Mouse (Mus musculus) lung, embryonic 14.5 days (tissue): ENCODE data around the gene Gm10837. TPM values are rescaled to one million over a fixed set of nuclear protein-coding genes. Genes with fewer than 3 reads are reported as not detected.
"Not testable (repeated sequence)": the region's sequence is repeated elsewhere in the genome, so short reads cannot be mapped to it uniquely, and the experiment has no call there.

Experiments
- ATAC-seq: fragments of 200-750 bp; cut with Nextera tagmentation; 2 replicates; pipeline ENCODE4 v1.8.0; 2017; ENCODE audit warnings: mild to moderate bottlenecking, moderate TSS enrichment, moderate library complexity; ENCODE audit not compliant: insufficient read depth
- DNase-seq: peaks from one replicate; pipeline ENCODE4 v3.0.0-alpha.2; 2015
- H3K27ac ChIP-seq: fragments of 300-500 bp; sonication (generic); 2 replicates; pipeline ENCODE4 v1.5.1; 2014; ENCODE audit warnings: low read depth, mild to moderate bottlenecking, moderate library complexity
- H3K27me3 ChIP-seq: fragments of 300-500 bp; sonication (generic); 2 replicates; pipeline ENCODE4 v1.6.1; 2014; ENCODE audit warnings: low read length, control low read depth; ENCODE audit not compliant: insufficient read depth
- H3K36me3 ChIP-seq: fragments of 300-500 bp; sonication (generic); 2 replicates; pipeline ENCODE4 v1.6.1; 2014; ENCODE audit warnings: control low read depth; ENCODE audit not compliant: insufficient read depth
- H3K4me1 ChIP-seq: fragments of 300-500 bp; sonication (generic); 2 replicates; pipeline ENCODE4 v1.6.1; 2014; ENCODE audit warnings: antibody characterized with exemption, control low read depth; ENCODE audit not compliant: insufficient read depth
- H3K4me2 ChIP-seq: fragments of 300-500 bp; sonication (generic); 2 replicates; pipeline ENCODE4 v1.6.1; 2014; ENCODE audit warnings: mild to moderate bottlenecking
- H3K4me3 ChIP-seq: fragments of 300-500 bp; sonication (generic); 2 replicates; pipeline ENCODE4 v1.5.1; 2014; ENCODE audit warnings: low read depth, low read length
- H3K9ac ChIP-seq: fragments of 300-500 bp; sonication (generic); 2 replicates; pipeline ENCODE4 v1.6.1; 2014
- H3K9me3 ChIP-seq: fragments of 300-500 bp; sonication (generic); 2 replicates; pipeline ENCODE4 v1.6.1; 2016; ENCODE audit warnings: low read depth, low read length, control low read depth
- CTCF ChIP-seq: IDR thresholded peaks from 2 replicates; pipeline ENCODE4 v1.5.1; 2016; ENCODE audit warnings: antibody characterized with exemption, low read depth
- WGBS: fragments of 180-500 bp; shearing (Covaris S2); extraction: QIAGEN DNeasy Blood & Tissue Kit; methylation state at CpG from one replicate; pipeline ENCODE4 v1.1.7; 2014; 5-methylcytosine and 5-hydroxymethylcytosine counted together
- polyA plus RNA-seq: library from polyadenylated mRNA; unstranded; fragments of >200 nt; fragmentation: Nextera tagmentation; extraction: Ambion mirVana; gene quantifications from 2 replicates; pipeline ENCODE4 v1.2.1, GENCODE M21; 2014

The Gm10837 gene
- polyA plus RNA-seq, 1 experiment from 2014 or later, result not detected

GRCm38 (mm10) chr14:122461500-122461899 is 28.9 kb upstream of the Gm10837 start:
- Histone ChIP-seq H3K4me3 (no peak overlapping the region), H3K4me2 (no peak overlapping the region), H3K4me1 (no peaks in the 10 kb centered on the region), H3K27me3 (peaks cover 71% of the 10 kb centered on the region), H3K9me3 (no peaks in the 10 kb centered on the region), H3K9ac (no peak overlapping the region), H3K27ac (no peak overlapping the region), H3K36me3 (no peaks in the 10 kb centered on the region)
- ATAC-seq (no peak), DNase-seq (no peak)
- 27% methylated on average over 3 of the region's 3 CpGs for WGBS
- no peak for TF ChIP-seq CTCF

GRCm38 (mm10) chr14:122461966-122462365 is 28.4 kb upstream of the Gm10837 start:
- Histone ChIP-seq H3K27me3 (peaks cover 74% of the 10 kb centered on the region), H3K4me1 (no peaks in the 10 kb centered on the region), H3K4me3 (no peak overlapping the region), H3K4me2 (no peak overlapping the region), H3K9me3 (no peaks in the 10 kb centered on the region), H3K9ac (no peak overlapping the region), H3K36me3 (no peaks in the 10 kb centered on the region), H3K27ac (no peak overlapping the region)
- DNase-seq, result no peak
- ATAC-seq, result no peak
- 22% methylated on average over 9 of the region's 9 CpGs for WGBS
- no peak for TF ChIP-seq CTCF

DNA sequence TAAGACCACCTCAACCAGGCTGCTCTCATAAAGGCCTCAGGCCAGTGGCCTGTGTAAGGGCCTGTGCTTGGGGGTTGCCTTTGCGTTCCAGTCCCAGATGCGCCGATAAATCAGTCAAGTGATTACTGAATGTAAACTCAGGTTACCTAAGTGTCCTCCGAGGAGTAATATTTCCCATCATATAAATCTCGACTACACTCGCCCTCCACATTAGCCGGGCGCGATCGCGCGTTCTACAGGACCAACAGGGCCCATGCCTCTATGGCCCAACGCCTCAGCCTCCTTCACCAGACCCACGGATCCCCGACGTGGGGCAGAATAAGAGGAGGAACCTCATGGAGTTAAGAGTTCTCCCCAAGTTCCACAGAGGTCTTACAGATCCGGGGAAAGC is 27.7 kb upstream of the Gm10837 start:
- no peak overlapping the region for H3K27ac ChIP-seq
- ATAC-seq (no peak), DNase-seq (no peak)
- no peak overlapping the region for H3K9ac ChIP-seq
- H3K9me3 ChIP-seq, result no peaks in the 10 kb centered on the region
- no peak overlapping the region for H3K4me3 ChIP-seq
- no peaks in the 10 kb centered on the region for H3K4me1 ChIP-seq
- 13% methylated on average over 17 of the region's 17 CpGs for WGBS
- no peak overlapping the region for H3K4me2 ChIP-seq
- H3K36me3 ChIP-seq, result no peaks in the 10 kb centered on the region
- peaks cover 81% of the 10 kb centered on the region for H3K27me3 ChIP-seq
- TF ChIP-seq CTCF, result no peak

- 3% methylated on average over 40 of the region's 40 CpGs for WGBS
- Histone ChIP-seq H3K4me3 (peak overlapping the region; percentile 43), H3K4me1 (no peaks in the 10 kb centered on the region), H3K27ac (no peak overlapping the region), H3K36me3 (no peaks in the 10 kb centered on the region), H3K4me2 (peak overlapping the region; percentile 83), H3K9me3 (no peaks in the 10 kb centered on the region), H3K27me3 (peaks cover 86% of the 10 kb centered on the region), H3K9ac (no peak overlapping the region)
- ATAC-seq (peak; percentile 22; the same call in 1 of the 2 replicates), DNase-seq (peak; percentile 13)
- no peak for TF ChIP-seq CTCF
These were observed 27.2 kb upstream of the Gm10837 start for GRCm38 (mm10) chr14:122463080-122463691.

GRCm38 (mm10) chr14:122463734-122464341 is 26.5 kb upstream of the Gm10837 start:
- 2% methylated on average over 58 of the region's 58 CpGs for WGBS
- not testable (repeated sequence) for H3K36me3 ChIP-seq, H3K9me3 ChIP-seq, H3K27ac ChIP-seq, H3K9ac ChIP-seq, H3K4me1 ChIP-seq
- DNase-seq, result peak; percentile 49
- peak overlapping the region; percentile 43 for H3K4me3 ChIP-seq
- peaks cover 93% of the 10 kb centered on the region for H3K27me3 ChIP-seq
- ATAC-seq, result peak; percentile 77
- peak overlapping the region; percentile 83 for H3K4me2 ChIP-seq

DNA sequence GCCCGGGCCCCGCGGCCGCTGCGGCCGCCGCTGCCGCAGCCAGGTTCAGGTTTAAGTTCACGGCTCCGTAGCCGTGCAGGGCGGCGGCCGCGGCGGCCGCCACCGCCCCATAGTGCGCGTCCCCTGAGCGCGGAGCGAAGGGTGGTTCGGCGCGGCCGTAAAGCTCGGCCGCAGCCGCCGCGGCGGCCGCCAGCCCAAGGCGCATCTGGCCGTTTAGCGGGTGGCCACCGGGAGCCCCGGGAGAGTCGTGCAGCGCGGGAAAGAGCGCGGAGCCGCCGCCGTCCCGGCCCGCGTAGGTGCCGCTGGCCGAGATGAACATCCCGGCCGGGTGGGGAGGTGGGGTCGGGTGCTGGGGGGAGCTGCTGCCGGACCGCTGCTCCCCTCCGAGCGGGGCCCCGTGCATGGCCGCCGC is 26.0 kb upstream of the Gm10837 start:
- DNase-seq (peak; percentile 32), ATAC-seq (peak; percentile 36; the same call in 1 of the 2 replicates)
- peak overlapping the region; percentile 83 for H3K4me2 ChIP-seq
- no peaks in the 10 kb centered on the region for H3K4me1 ChIP-seq
- H3K9ac ChIP-seq, result peak overlapping the region; percentile 9; the same call in 1 of the 2 replicates
- peak overlapping the region; percentile 43 for H3K4me3 ChIP-seq
- H3K36me3 ChIP-seq, result no peaks in the 10 kb centered on the region
- no peaks in the 10 kb centered on the region for H3K9me3 ChIP-seq
- H3K27ac ChIP-seq, result no peak overlapping the region
- under 1% methylated on average over 37 of the region's 62 CpGs for WGBS
- TF ChIP-seq CTCF, result no peak
- H3K27me3 ChIP-seq, result peaks cover 98% of the 10 kb centered on the region

DNA sequence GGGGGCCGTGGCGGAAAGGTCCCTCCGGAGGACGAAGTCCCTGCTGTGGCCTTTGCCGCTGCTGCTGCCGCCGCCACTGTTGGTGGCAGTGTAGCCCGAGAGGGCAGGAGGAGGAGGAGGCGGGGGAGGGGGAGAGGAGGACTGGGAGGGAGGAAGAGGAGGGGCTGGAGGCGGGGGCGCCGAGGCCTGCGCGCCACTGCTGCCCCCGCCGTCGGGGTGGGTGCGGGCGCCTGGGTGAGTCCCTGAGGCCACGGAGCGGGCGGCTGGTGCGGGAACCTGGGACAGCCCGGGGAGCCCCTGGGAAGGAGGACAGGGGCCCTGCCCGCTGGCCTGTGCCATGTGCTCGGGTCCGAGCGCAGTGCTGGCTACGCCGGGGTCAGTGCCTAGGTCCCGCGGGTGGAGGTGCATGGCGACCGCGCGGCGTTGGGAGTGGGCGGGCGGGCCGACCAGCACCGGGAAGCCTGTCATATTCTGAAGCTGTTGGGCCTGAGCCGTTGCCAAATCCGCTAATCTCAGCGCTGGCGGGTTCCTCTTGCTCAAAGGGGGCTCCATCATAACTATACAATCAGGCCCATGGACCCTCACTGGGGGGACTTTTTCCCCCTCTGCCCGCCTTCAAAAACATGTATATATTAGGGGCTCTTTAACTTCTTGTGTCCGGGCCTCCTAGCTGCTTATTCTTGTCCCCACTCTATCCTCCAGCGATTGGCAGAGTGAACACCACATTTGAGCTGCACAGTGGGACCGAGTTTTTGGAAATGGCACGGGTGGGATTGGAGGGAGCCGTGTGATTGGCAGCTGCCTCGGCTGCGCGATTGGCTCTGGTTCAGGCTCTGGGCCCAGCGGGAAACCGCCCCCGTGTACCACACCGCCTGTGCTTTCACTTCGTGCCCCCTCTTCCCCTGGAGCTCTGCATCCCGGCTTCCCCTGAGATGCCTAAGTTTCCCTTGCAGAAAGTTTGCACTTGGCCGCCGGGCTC is 25.3 kb upstream of the Gm10837 start, which contains the start of gene Zic5:
TSS of gene Zic5 (minus strand) at position 915 of the 979 bp plus-strand sequence.
- no peaks in the 10 kb centered on the region for H3K9me3 ChIP-seq
- peak; percentile 26; the same call in 1 of the 2 replicates for ATAC-seq
- peak within 1 kb of the TSS; percentile 9; the same call in 1 of the 2 replicates for H3K9ac ChIP-seq
- peak; percentile 16 for DNase-seq
- H3K4me1 ChIP-seq, result no peaks in the 10 kb centered on the region
- no peak for TF ChIP-seq CTCF
- H3K27ac ChIP-seq, result no peak within 1 kb of the TSS
- H3K4me2 ChIP-seq, result peak within 1 kb of the TSS; percentile 83
- under 1% methylated on average over 62 of the region's 62 CpGs for WGBS
- peak within 1 kb of the TSS; percentile 43 for H3K4me3 ChIP-seq
- H3K27me3 ChIP-seq, result peaks cover 98% of the 10 kb centered on the region
- no peaks in the 10 kb centered on the region for H3K36me3 ChIP-seq
